Mouse (Mus musculus) urinary bladder, postnatal 25 days (tissue): ENCODE data around the gene Mindy4.

Experiments
- DNase-seq: peaks from one replicate; pipeline ENCODE4 v3.0.0; 2022; ENCODE audit warnings: low spot score

Gene Mindy4

GRCm38 (mm10) chr6:55341688-55342087 lies 138.5 kb downstream of the Mindy4 start:
- no peak for DNase-seq

- DNase-seq = no peak
These were observed 139.1 kb downstream of the Mindy4 start for GRCm38 (mm10) chr6:55342328-55342727.

- no peak for DNase-seq
These were observed 140.3 kb downstream of the Mindy4 start for GRCm38 (mm10) chr6:55343446-55343845.

- DNase-seq = no peak
These were observed 141.3 kb downstream of the Mindy4 start for GRCm38 (mm10) chr6:55344291-55345016.

- DNase-seq = no peak
These were observed 142.1 kb downstream of the Mindy4 start for GRCm38 (mm10) chr6:55345264-55345663.

- no peak for DNase-seq
These were observed 143.3 kb downstream of the Mindy4 start for GRCm38 (mm10) chr6:55346491-55346890.

- no peak for DNase-seq
These were observed 144.8 kb downstream of the Mindy4 start for GRCm38 (mm10) chr6:55347711-55348571.

GRCm38 (mm10) chr6:55349231-55349630 lies 146.0 kb downstream of the Mindy4 start:
- no peak for DNase-seq

GRCm38 (mm10) chr6:55350383-55350952 lies 147.3 kb downstream of the Mindy4 start:
- DNase-seq = no peak

- DNase-seq = no peak
These were observed 148.5 kb downstream of the Mindy4 start for GRCm38 (mm10) chr6:55351712-55352111.

- DNase-seq = no peak
These were observed 150.7 kb downstream of the Mindy4 start for GRCm38 (mm10) chr6:55353711-55354445.

GRCm38 (mm10) chr6:55354456-55355117 lies 151.4 kb downstream of the Mindy4 start:
- no peak for DNase-seq

GRCm38 (mm10) chr6:55355575-55355974 lies 152.4 kb downstream of the Mindy4 start:
- no peak for DNase-seq

- no peak for DNase-seq
These were observed 153.0 kb downstream of the Mindy4 start for GRCm38 (mm10) chr6:55356017-55356703.

- DNase-seq = no peak
These were observed 153.9 kb downstream of the Mindy4 start for GRCm38 (mm10) chr6:55356976-55357635.

GRCm38 (mm10) chr6:55357636-55358031 lies 154.5 kb downstream of the Mindy4 start:
- no peak for DNase-seq

- DNase-seq = no peak
These were observed 155.6 kb downstream of the Mindy4 start for GRCm38 (mm10) chr6:55358731-55359143.

GRCm38 (mm10) chr6:55362663-55363062 lies 159.5 kb downstream of the Mindy4 start:
- DNase-seq = no peak

- no peak for DNase-seq
These were observed 163.9 kb downstream of the Mindy4 start for GRCm38 (mm10) chr6:55367126-55367525.
